Mouse (Mus musculus) midbrain, postnatal 0 days (tissue): ENCODE data around the gene Hamp2. TPM values are rescaled to one million over a fixed set of nuclear protein-coding genes. Genes with fewer than 3 reads are reported as not detected.
"Not testable (repeated sequence)": the region's sequence is repeated elsewhere in the genome, so short reads cannot be mapped to it uniquely, and the experiment has no call there.

Experiments
- ATAC-seq: fragments of 200-750 bp; cut with Nextera tagmentation; 2 replicates; pipeline ENCODE4 v1.8.0; 2017; ENCODE audit warnings: moderate number of reproducible peaks, mild to moderate bottlenecking, moderate TSS enrichment, moderate library complexity; ENCODE audit not compliant: low FRiP score
- DNase-seq: peaks from one replicate; pipeline ENCODE4 v3.0.0-alpha.2; 2015; ENCODE audit warnings: low spot score
- H3K27ac ChIP-seq: fragments of 300-500 bp; sonication (generic); 2 replicates; pipeline ENCODE4 v1.5.1; 2014; ENCODE audit warnings: low read depth, mild to moderate bottlenecking, low read length, mixed read lengths
- H3K27me3 ChIP-seq: fragments of 300-500 bp; sonication (generic); 2 replicates; pipeline ENCODE4 v1.6.1; 2014; ENCODE audit warnings: low read length, control low read depth, mixed read lengths; ENCODE audit not compliant: insufficient read depth
- H3K36me3 ChIP-seq: fragments of 300-500 bp; sonication (generic); 2 replicates; pipeline ENCODE4 v1.6.1; 2014; ENCODE audit warnings: low read length, control low read depth, mixed read lengths; ENCODE audit not compliant: insufficient read depth
- H3K4me1 ChIP-seq: fragments of 300-500 bp; sonication (generic); 2 replicates; pipeline ENCODE4 v1.6.1; 2014; ENCODE audit warnings: mild to moderate bottlenecking, control low read depth, antibody characterized with exemption, low read length, mixed read lengths; ENCODE audit not compliant: insufficient read depth
- H3K4me2 ChIP-seq: fragments of 300-500 bp; sonication (generic); 2 replicates; pipeline ENCODE4 v1.6.1; 2014; ENCODE audit warnings: low read depth, mild to moderate bottlenecking, low read length, mixed read lengths; ENCODE audit not compliant: poor library complexity, severe bottlenecking
- H3K4me3 ChIP-seq: fragments of 300-500 bp; sonication (generic); 2 replicates; pipeline ENCODE4 v1.5.1; 2014; ENCODE audit warnings: low read depth, mild to moderate bottlenecking, low read length, moderate library complexity
- H3K9ac ChIP-seq: fragments of 300-500 bp; sonication (generic); replicated peaks from 2 replicates; pipeline ENCODE4 v1.6.1; 2014; ENCODE audit warnings: mild to moderate bottlenecking, low read length, moderate library complexity, mixed read lengths; ENCODE audit not compliant: poor library complexity, severe bottlenecking
- H3K9me3 ChIP-seq: fragments of 300-500 bp; sonication (generic); 2 replicates; pipeline ENCODE4 v1.6.1; 2016; ENCODE audit warnings: low read length, control low read depth
- CTCF ChIP-seq: IDR thresholded peaks from 2 replicates; pipeline ENCODE4 v1.5.1; 2016; ENCODE audit warnings: antibody characterized with exemption, mild to moderate bottlenecking
- WGBS: fragments of 180-500 bp; shearing (Covaris S2); extraction: QIAGEN DNeasy Blood & Tissue Kit; methylation state at CpG from one replicate; pipeline ENCODE4 v1.1.7; 2014; 5-methylcytosine and 5-hydroxymethylcytosine counted together
- polyA plus RNA-seq: library from polyadenylated mRNA; unstranded; fragments of >200 nt; fragmentation: Nextera tagmentation; extraction: Ambion mirVana; gene quantifications from 2 replicates; pipeline ENCODE4 v1.2.1, GENCODE M21; 2015
- total RNA-seq: library from RNA; depleted of rRNA; stranded (reverse); fragments of >200 nt; gene quantifications from 2 replicates; pipeline ENCODE4 v1.2.3, GENCODE M21; 2014; rRNA removed

The Hamp2 gene
- not detected in 2 replicates for total RNA-seq
- polyA plus RNA-seq = not detected in 2 replicates

DNA sequence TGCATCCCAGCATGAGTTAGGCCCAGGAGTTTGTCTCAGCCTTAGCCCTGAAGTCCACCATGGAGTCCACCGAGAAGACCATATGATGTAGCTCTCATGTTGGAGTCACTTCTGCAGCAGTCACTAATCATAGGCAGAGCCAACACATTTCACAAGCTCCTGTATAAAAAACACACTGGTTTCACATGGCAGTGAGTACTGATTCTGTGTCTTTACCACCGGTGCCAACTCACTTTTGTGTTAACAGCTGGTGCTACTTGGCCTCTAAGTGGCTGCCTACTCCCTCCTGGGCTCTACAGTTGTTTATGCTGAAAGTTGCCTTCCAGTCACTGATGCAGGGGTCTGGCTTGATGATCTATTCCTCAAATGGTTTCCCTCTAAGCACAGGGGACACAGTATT lies at the start of gene Hamp2:
Hamp2 (minus strand) TSS at position 101 of the 400 bp plus-strand sequence.
- not testable (repeated sequence) for H3K9ac ChIP-seq, H3K27me3 ChIP-seq, H3K4me1 ChIP-seq, H3K4me2 ChIP-seq, H3K27ac ChIP-seq, DNase-seq, ATAC-seq, H3K9me3 ChIP-seq, H3K36me3 ChIP-seq, H3K4me3 ChIP-seq
- 77% methylated on average over 2 of the region's 2 CpGs for WGBS

GRCm38 (mm10) chr7:30973501-30974289 lies 49.2 kb upstream of the Hamp2 start, which contains the start of gene Fam187b:
Gene Fam187b, plus strand, starts transcription at chr7:30973790.
- H3K36me3 ChIP-seq = no peaks in the 10 kb centered on the region
- peak within 1 kb of the TSS; percentile 32 for H3K4me3 ChIP-seq
- peak; percentile 71 for ATAC-seq
- H3K9me3 ChIP-seq = no peaks in the 10 kb centered on the region
- peak; percentile 72 for TF ChIP-seq CTCF
- H3K27ac ChIP-seq = no peak within 1 kb of the TSS
- peak; percentile 90 for DNase-seq
- H3K27me3 ChIP-seq = peaks cover 15% of the 10 kb centered on the region
- 0 out of 2 replicates have a peak, but pooled peaks cover 4% of the 10 kb centered on the region for H3K4me1 ChIP-seq
- under 1% methylated on average over 37 of the region's 37 CpGs for WGBS
- H3K9ac ChIP-seq = 0 out of 2 replicates have a peak within 1 kb of the TSS, but pooled peaks have one; percentile 25
- H3K4me2 ChIP-seq = peak within 1 kb of the TSS; percentile 52

DNA sequence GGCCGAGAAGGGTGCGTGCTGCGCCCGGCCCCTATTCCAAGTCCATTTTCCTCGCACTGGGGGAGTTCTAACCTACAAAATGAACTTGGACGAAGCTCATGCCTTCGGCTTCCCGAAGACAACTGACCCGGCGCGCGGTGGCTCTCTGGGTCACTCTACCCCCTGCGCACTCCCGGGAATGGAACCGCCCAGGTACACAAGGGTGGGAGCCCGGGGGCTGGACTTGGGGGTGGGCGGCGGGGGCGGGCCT lies 48.7 kb upstream of the Hamp2 start, which contains the start of gene Lsr:
Lsr (minus strand) TSS at position 214 of the 250 bp plus-strand sequence.
- DNase-seq (no peak), ATAC-seq (peak; percentile 14; the same call in 1 of the 2 replicates)
- Histone ChIP-seq H3K27me3 (peaks cover 15% of the 10 kb centered on the region), H3K4me1 (0 out of 2 replicates have a peak, but pooled peaks cover 4% of the 10 kb centered on the region), H3K9ac (0 out of 2 replicates have a peak within 1 kb of the TSS, but pooled peaks have one; percentile 25), H3K9me3 (no peaks in the 10 kb centered on the region), H3K4me2 (peak within 1 kb of the TSS; percentile 52), H3K27ac (no peak within 1 kb of the TSS), H3K36me3 (no peaks in the 10 kb centered on the region), H3K4me3 (peak within 1 kb of the TSS; percentile 32)
- 0% methylated on average over 10 of the region's 19 CpGs for WGBS
- TF ChIP-seq CTCF = no peak

DNA sequence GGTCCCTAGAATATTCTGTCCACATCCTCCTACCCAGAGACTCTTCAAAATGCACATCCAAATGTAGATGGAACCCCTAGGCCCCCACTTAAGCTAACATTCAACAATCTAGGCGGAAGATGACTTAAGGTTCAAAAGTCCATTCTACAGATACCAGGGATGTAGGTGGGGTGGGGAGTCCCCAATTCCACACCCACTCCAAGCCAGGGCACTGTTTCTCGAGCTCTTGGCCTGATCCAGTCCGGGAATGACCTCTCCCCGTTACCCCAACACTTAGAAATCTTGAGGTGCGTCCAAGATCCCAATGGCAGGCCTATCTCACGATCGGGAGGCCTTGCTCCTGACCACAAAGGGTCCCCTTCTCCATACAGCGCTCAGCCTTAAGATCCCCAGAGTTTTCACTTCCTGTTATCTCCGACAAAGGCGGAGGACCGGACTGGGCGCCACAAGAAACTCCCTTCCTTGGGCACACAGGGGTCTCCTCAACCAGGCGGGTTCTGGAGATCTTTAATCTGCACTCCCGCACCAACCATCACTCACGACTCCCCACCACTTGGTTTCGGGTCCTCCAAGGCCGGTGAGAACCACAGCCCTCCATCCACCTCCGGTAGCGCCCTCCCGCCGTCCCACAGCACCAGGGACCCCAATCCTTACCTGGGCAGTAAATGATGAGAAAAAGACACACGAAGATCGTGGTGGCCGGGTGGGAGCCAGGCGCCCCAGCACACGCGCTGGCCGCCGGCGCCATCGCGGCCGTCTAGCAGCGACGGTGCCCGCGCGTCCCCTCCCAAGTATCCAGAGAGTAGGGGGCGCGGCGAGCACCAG lies 48.2 kb upstream of the Hamp2 start:
- Histone ChIP-seq H3K4me1 (0 out of 2 replicates have a peak, but pooled peaks cover 4% of the 10 kb centered on the region), H3K27me3 (peaks cover 15% of the 10 kb centered on the region), H3K27ac (no peak overlapping the region), H3K9ac (no peak overlapping the region), H3K9me3 (no peaks in the 10 kb centered on the region), H3K4me2 (peak overlapping the region; percentile 52), H3K36me3 (no peaks in the 10 kb centered on the region), H3K4me3 (peak overlapping the region; percentile 32)
- no peak for DNase-seq
- WGBS = 5% methylated on average over 41 of the region's 41 CpGs
- ATAC-seq = 0 out of 2 replicates have a peak, but pooled peaks have one; percentile 12
- TF ChIP-seq CTCF = no peak

GRCm38 (mm10) chr7:30971901-30972300 lies 47.4 kb upstream of the Hamp2 start:
- no peak for TF ChIP-seq CTCF
- Histone ChIP-seq H3K27me3 (peaks cover 15% of the 10 kb centered on the region), H3K27ac (no peak overlapping the region), H3K4me3 (no peak overlapping the region; the same call in 1 of the 2 replicates), H3K36me3 (no peaks in the 10 kb centered on the region), H3K9me3 (no peaks in the 10 kb centered on the region), H3K4me2 (0 out of 2 replicates have a peak overlapping the region, but pooled peaks have one; percentile 52), H3K9ac (no peak overlapping the region), H3K4me1 (0 out of 2 replicates have a peak, but pooled peaks cover 4% of the 10 kb centered on the region)
- 90% methylated on average over 15 of the region's 15 CpGs for WGBS
- ATAC-seq (no peak), DNase-seq (no peak)
